Mouse (Mus musculus): ENCODE measurements at regions not wholly inside any gene's neighbourhood (a gene's known extent, or its start where the extent isn't known, plus 50 kb on each side); places are given as distances from the start of the nearest gene placed in this dataset.

GRCm38 (mm10) chr12:71584618-71585017, 246.3 kb upstream of the Daam1 start:
- H3K27me3 ChIP-seq (ENCODE audit: control insufficient read depth, insufficient read depth, low read length), result no peaks in the 10 kb centered on the region
- H3K4me3 ChIP-seq (ENCODE audit: control insufficient read depth, low read depth, low read length), result no peak overlapping the region
- TF ChIP-seq CTCF (IDR thresholded peaks at IDR 0.05; ENCODE audit: control insufficient read depth, insufficient read depth, insufficient replicate concordance, low read depth, low read length) (no peak), POLR2A (IDR thresholded peaks at IDR 0.05; ENCODE audit: control insufficient read depth, low read depth, low read length) (no peak)
- H3K27ac ChIP-seq (ENCODE audit: control insufficient read depth, insufficient read depth, low read depth, low read length), result no peak overlapping the region
- no peaks in the 10 kb centered on the region for H3K4me1 ChIP-seq (ENCODE audit: control insufficient read depth, insufficient read depth, low read length)
- H3K36me3 ChIP-seq (ENCODE audit: control insufficient read depth, insufficient read depth, low read length), result no peaks in the 10 kb centered on the region

GRCm38 (mm10) chr12:71598641-71599040, 232.2 kb upstream of the Daam1 start:
- Histone ChIP-seq H3K36me3 (ENCODE audit: control insufficient read depth, insufficient read depth, low read length) (no peaks in the 10 kb centered on the region), H3K27ac (ENCODE audit: control insufficient read depth, insufficient read depth, low read depth, low read length) (no peak overlapping the region), H3K4me3 (ENCODE audit: control insufficient read depth, low read depth, low read length) (no peak overlapping the region), H3K27me3 (ENCODE audit: control insufficient read depth, insufficient read depth, low read length) (no peaks in the 10 kb centered on the region), H3K4me1 (ENCODE audit: control insufficient read depth, insufficient read depth, low read length) (no peaks in the 10 kb centered on the region)
- TF ChIP-seq POLR2A (IDR thresholded peaks at IDR 0.05; ENCODE audit: control insufficient read depth, low read depth, low read length) (no peak), CTCF (IDR thresholded peaks at IDR 0.05; ENCODE audit: control insufficient read depth, insufficient read depth, insufficient replicate concordance, low read depth, low read length) (no peak)

DNA sequence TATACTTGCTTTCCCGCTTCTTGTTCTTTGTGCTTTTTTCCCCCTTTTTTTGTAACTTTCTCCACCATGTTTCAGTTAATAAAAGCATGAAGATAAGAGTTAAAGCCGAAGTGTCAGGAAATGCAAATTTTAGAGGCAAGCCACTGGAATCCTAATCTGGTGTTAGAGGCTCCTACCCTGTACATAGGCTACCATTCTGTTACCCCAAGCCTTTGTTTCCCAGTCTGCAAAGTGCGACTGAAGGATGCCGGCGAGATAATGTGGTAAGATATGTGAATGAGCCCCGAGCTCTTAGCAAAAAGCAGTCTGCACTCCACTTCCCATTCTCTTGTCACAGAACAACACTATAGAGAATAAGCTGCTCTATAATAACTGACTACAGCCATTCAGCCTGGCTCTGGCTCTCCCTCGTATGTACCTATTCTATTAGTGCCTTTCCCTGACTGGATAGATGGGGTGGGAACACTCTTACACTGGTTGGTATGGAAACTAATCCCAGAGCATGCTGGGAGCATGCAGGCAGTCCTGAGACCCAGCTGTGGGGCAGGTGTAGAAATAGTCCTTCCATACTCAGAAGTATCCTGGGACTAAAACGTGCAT, 229.7 kb upstream of the Daam1 start:
- no peaks in the 10 kb centered on the region for H3K4me1 ChIP-seq (ENCODE audit: control insufficient read depth, insufficient read depth, low read length)
- H3K36me3 ChIP-seq (ENCODE audit: control insufficient read depth, insufficient read depth, low read length), result no peaks in the 10 kb centered on the region
- TF ChIP-seq POLR2A (IDR thresholded peaks at IDR 0.05; ENCODE audit: control insufficient read depth, low read depth, low read length), result no peak
- no peak for TF ChIP-seq CTCF (IDR thresholded peaks at IDR 0.05; ENCODE audit: control insufficient read depth, insufficient read depth, insufficient replicate concordance, low read depth, low read length)
- H3K4me3 ChIP-seq (ENCODE audit: control insufficient read depth, low read depth, low read length), result no peak overlapping the region
- no peaks in the 10 kb centered on the region for H3K27me3 ChIP-seq (ENCODE audit: control insufficient read depth, insufficient read depth, low read length)
- no peak overlapping the region for H3K27ac ChIP-seq (ENCODE audit: control insufficient read depth, insufficient read depth, low read depth, low read length)

GRCm38 (mm10) chr12:71603136-71603535, 227.7 kb upstream of the Daam1 start:
- no peak overlapping the region for H3K4me3 ChIP-seq (ENCODE audit: control insufficient read depth, low read depth, low read length)
- TF ChIP-seq POLR2A (IDR thresholded peaks at IDR 0.05; ENCODE audit: control insufficient read depth, low read depth, low read length) (no peak), CTCF (IDR thresholded peaks at IDR 0.05; ENCODE audit: control insufficient read depth, insufficient read depth, insufficient replicate concordance, low read depth, low read length) (no peak)
- H3K27ac ChIP-seq (ENCODE audit: control insufficient read depth, insufficient read depth, low read depth, low read length), result no peak overlapping the region
- H3K27me3 ChIP-seq (ENCODE audit: control insufficient read depth, insufficient read depth, low read length), result no peaks in the 10 kb centered on the region
- H3K36me3 ChIP-seq (ENCODE audit: control insufficient read depth, insufficient read depth, low read length), result no peaks in the 10 kb centered on the region
- H3K4me1 ChIP-seq (ENCODE audit: control insufficient read depth, insufficient read depth, low read length), result no peaks in the 10 kb centered on the region

DNA sequence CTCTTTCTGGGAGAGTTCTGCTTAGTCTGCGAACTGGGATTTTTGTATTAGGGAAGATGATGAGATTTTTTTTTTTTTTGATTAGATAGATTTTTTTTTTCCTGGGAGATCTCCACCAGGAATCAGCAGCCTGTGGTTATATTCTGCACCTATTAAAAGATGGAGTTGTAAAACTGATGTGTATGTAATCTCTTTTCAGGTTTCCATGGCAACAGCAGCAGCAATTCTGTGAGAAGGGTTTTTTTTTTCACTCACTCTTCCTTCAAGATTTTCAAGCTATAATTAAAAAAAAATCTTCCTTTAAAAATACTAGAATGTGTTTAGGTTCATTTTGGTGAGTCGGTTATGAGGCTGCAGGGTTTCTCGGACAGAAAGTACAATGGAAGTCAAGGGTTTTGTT, 224.5 kb upstream of the Daam1 start:
- no peak overlapping the region for H3K4me3 ChIP-seq (ENCODE audit: control insufficient read depth, low read depth, low read length)
- H3K36me3 ChIP-seq (ENCODE audit: control insufficient read depth, insufficient read depth, low read length), result no peaks in the 10 kb centered on the region
- H3K27ac ChIP-seq (ENCODE audit: control insufficient read depth, insufficient read depth, low read depth, low read length), result no peak overlapping the region
- TF ChIP-seq CTCF (IDR thresholded peaks at IDR 0.05; ENCODE audit: control insufficient read depth, insufficient read depth, insufficient replicate concordance, low read depth, low read length), result no peak
- no peak for TF ChIP-seq POLR2A (IDR thresholded peaks at IDR 0.05; ENCODE audit: control insufficient read depth, low read depth, low read length)
- H3K27me3 ChIP-seq (ENCODE audit: control insufficient read depth, insufficient read depth, low read length), result no peaks in the 10 kb centered on the region
- no peaks in the 10 kb centered on the region for H3K4me1 ChIP-seq (ENCODE audit: control insufficient read depth, insufficient read depth, low read length)

DNA sequence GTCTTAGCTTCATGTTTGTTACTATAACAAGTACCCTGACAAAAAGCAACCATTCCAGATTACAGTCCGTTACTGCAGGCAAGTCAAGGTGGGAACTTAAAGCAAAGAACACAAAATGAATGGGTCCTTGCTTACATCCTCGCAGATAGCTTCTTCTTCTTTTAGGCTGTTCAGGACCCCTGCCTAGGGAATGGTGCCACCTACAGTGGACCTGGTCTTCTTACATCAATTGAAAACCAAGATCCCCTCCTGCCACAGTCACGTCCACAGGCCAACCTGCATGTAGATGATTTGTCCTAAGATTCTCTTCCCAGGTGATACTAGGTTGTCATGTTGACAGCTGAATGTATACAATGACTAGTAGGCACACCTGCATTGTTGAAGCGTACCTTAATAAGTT, 222.9 kb upstream of the Daam1 start:
- H3K4me1 ChIP-seq (ENCODE audit: control insufficient read depth, insufficient read depth, low read length), result no peaks in the 10 kb centered on the region
- no peak overlapping the region for H3K4me3 ChIP-seq (ENCODE audit: control insufficient read depth, low read depth, low read length)
- H3K36me3 ChIP-seq (ENCODE audit: control insufficient read depth, insufficient read depth, low read length), result no peaks in the 10 kb centered on the region
- TF ChIP-seq POLR2A (IDR thresholded peaks at IDR 0.05; ENCODE audit: control insufficient read depth, low read depth, low read length) (no peak), CTCF (IDR thresholded peaks at IDR 0.05; ENCODE audit: control insufficient read depth, insufficient read depth, insufficient replicate concordance, low read depth, low read length) (no peak)
- no peak overlapping the region for H3K27ac ChIP-seq (ENCODE audit: control insufficient read depth, insufficient read depth, low read depth, low read length)
- H3K27me3 ChIP-seq (ENCODE audit: control insufficient read depth, insufficient read depth, low read length), result no peaks in the 10 kb centered on the region

DNA sequence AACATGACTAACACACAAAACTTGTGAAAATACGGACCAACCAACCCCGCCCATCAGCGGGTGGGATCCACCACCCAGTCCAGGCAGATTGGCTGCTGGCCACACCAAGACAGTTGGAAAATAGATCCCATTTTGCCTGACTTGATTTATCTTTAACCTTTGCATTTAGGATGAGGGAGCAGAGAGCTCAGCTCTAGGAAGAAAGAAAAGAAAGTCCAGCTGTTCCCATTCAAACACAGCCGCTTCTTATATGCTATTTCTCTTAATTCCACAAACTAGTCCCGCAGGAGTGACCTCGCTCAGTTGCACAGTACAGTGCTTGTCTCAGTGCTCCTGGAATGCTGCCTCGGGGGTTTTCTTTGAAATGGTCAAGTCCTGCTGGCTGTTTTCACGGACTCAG, 217.6 kb upstream of the Daam1 start:
- Histone ChIP-seq H3K36me3 (ENCODE audit: control insufficient read depth, insufficient read depth, low read length) (no peaks in the 10 kb centered on the region), H3K27ac (ENCODE audit: control insufficient read depth, insufficient read depth, low read depth, low read length) (no peak overlapping the region), H3K4me1 (ENCODE audit: control insufficient read depth, insufficient read depth, low read length) (no peaks in the 10 kb centered on the region), H3K4me3 (ENCODE audit: control insufficient read depth, low read depth, low read length) (no peak overlapping the region), H3K27me3 (ENCODE audit: control insufficient read depth, insufficient read depth, low read length) (no peaks in the 10 kb centered on the region)
- no peak for TF ChIP-seq CTCF (IDR thresholded peaks at IDR 0.05; ENCODE audit: control insufficient read depth, insufficient read depth, insufficient replicate concordance, low read depth, low read length)
- no peak for TF ChIP-seq POLR2A (IDR thresholded peaks at IDR 0.05; ENCODE audit: control insufficient read depth, low read depth, low read length)

- Histone ChIP-seq H3K4me3 (ENCODE audit: control insufficient read depth, low read depth, low read length) (no peak overlapping the region), H3K27me3 (ENCODE audit: control insufficient read depth, insufficient read depth, low read length) (no peaks in the 10 kb centered on the region), H3K4me1 (ENCODE audit: control insufficient read depth, insufficient read depth, low read length) (no peaks in the 10 kb centered on the region; the same call in 1 of the 2 replicates), H3K27ac (ENCODE audit: control insufficient read depth, insufficient read depth, low read depth, low read length) (no peak overlapping the region), H3K36me3 (ENCODE audit: control insufficient read depth, insufficient read depth, low read length) (no peaks in the 10 kb centered on the region)
- TF ChIP-seq CTCF (IDR thresholded peaks at IDR 0.05; ENCODE audit: control insufficient read depth, insufficient read depth, insufficient replicate concordance, low read depth, low read length), result no peak
- no peak for TF ChIP-seq POLR2A (IDR thresholded peaks at IDR 0.05; ENCODE audit: control insufficient read depth, low read depth, low read length)
These were observed 215.9 kb upstream of the Daam1 start for GRCm38 (mm10) chr12:71614945-71615344.
